Mouse (Mus musculus) cerebellum, adult 2 months (tissue): ENCODE measurements around the gene Git2.

Experiments
- CTCF ChIP-seq: fragments of 200-500 bp; IDR thresholded peaks from 2 replicates; pipeline ENCODE4 v1.5.1; 2011; ENCODE audit warnings: low read depth, mild to moderate bottlenecking, control low read depth, low read length, moderate library complexity, borderline replicate concordance; ENCODE audit not compliant: insufficient read depth
- POLR2A ChIP-seq: fragments of 200-500 bp; IDR thresholded peaks from 2 replicates; pipeline ENCODE4 v1.6.1; 2011; ENCODE audit warnings: low read length, control low read depth, borderline replicate concordance; ENCODE audit not compliant: insufficient read depth

- TF ChIP-seq CTCF = no peak
- TF ChIP-seq POLR2A = no peak
These were observed 85.5 kb downstream of the Git2 start for GRCm38 (mm10) chr5:114689700-114690366.
